Mouse (Mus musculus) myocyte (in vitro differentiated cells): ENCODE data around the gene BC024978. TPM values are rescaled to one million over a fixed set of nuclear protein-coding genes. Genes with fewer than 3 reads are reported as not detected.
A peak's percentile ranks its signal among the peaks of the same experiment; 100 is the strongest.

Experiments used
- H3K27me3 ChIP-seq: one replicate; pipeline ENCODE4 v1.6.1; 2011; ENCODE audit not compliant: control insufficient read depth, insufficient read depth, insufficient read length
- H3K36me3 ChIP-seq: one replicate; pipeline ENCODE4 v1.6.1; 2011; ENCODE audit not compliant: control insufficient read depth, insufficient read depth
- H3K4me2 ChIP-seq: one replicate; pipeline ENCODE4 v1.6.1; 2011; ENCODE audit warnings: low read depth, control low read depth
- H3K4me3 ChIP-seq: one replicate; pipeline ENCODE4 v1.5.1; 2011; ENCODE audit warnings: mild to moderate bottlenecking, control low read depth, moderate library complexity
- H3K79me2 ChIP-seq: one replicate; pipeline ENCODE4 v1.6.1; 2011; ENCODE audit not compliant: control insufficient read depth, insufficient read depth
- H3ac ChIP-seq: one replicate; pipeline ENCODE4 v1.6.1; 2011; ENCODE audit not compliant: control insufficient read depth, insufficient read length
- CEBPB ChIP-seq: IDR thresholded peaks from 2 replicates; pipeline ENCODE4 v1.6.1; 2011; ENCODE audit warnings: mild to moderate bottlenecking, moderate library complexity; ENCODE audit not compliant: poor library complexity, insufficient read depth, severe bottlenecking
- E2F4 ChIP-seq: IDR thresholded peaks from one replicate; pipeline ENCODE4 v1.6.1; 2011; ENCODE audit warnings: mild to moderate bottlenecking, control low read depth, moderate library complexity; ENCODE audit not compliant: insufficient read depth
- MAX ChIP-seq: IDR thresholded peaks from one replicate; pipeline ENCODE4 v1.6.1; 2011; ENCODE audit warnings: low read depth, mild to moderate bottlenecking, control low read depth
- MYOD1 ChIP-seq, 3 experiments: IDR thresholded peaks; one replicate each; pipeline ENCODE4 v1.6.1; 2011; ENCODE audit warnings: control low read depth in 2 of 3, low read depth in 2 of 3, mild to moderate bottlenecking in 2 of 3, moderate library complexity in 1 of 3; ENCODE audit not compliant: insufficient read length in 2 of 3, control insufficient read depth in 1 of 3
- MYOG ChIP-seq, 3 experiments: IDR thresholded peaks; one replicate each; pipeline ENCODE4 v1.6.1; 2011; ENCODE audit warnings: control low read depth in 2 of 3, low read depth in 2 of 3, mild to moderate bottlenecking in 2 of 3; ENCODE audit not compliant: insufficient read length in 2 of 3, control insufficient read depth in 1 of 3, insufficient read depth in 1 of 3
- POLR2A ChIP-seq: IDR thresholded peaks from one replicate; pipeline ENCODE4 v1.6.1; 2011; ENCODE audit warnings: low read depth, mild to moderate bottlenecking, control low read depth, moderate library complexity; ENCODE audit not compliant: insufficient read length
- POLR2AphosphoS2 ChIP-seq: IDR thresholded peaks from one replicate; pipeline ENCODE4 v1.6.1; 2011; ENCODE audit warnings: low read depth, control low read depth; ENCODE audit not compliant: insufficient read length
- REST ChIP-seq: IDR thresholded peaks from one replicate; pipeline ENCODE4 v1.6.1; 2011; ENCODE audit warnings: mild to moderate bottlenecking, control low read depth, moderate library complexity; ENCODE audit not compliant: insufficient read depth, insufficient read length
- SRF ChIP-seq: IDR thresholded peaks from one replicate; pipeline ENCODE4 v1.6.1; 2011; ENCODE audit warnings: low read depth; ENCODE audit not compliant: control insufficient read depth, insufficient read length
- TCF12 ChIP-seq: IDR thresholded peaks from one replicate; pipeline ENCODE4 v1.6.1; 2011; ENCODE audit warnings: mild to moderate bottlenecking, control low read depth; ENCODE audit not compliant: poor library complexity, insufficient read depth, severe bottlenecking
- TCF3 ChIP-seq: IDR thresholded peaks from one replicate; pipeline ENCODE4 v1.6.1; 2011; ENCODE audit warnings: low read depth, control low read depth; ENCODE audit not compliant: insufficient read length
- USF1 ChIP-seq: IDR thresholded peaks from one replicate; pipeline ENCODE4 v1.6.1; 2011; ENCODE audit warnings: low read depth, mild to moderate bottlenecking, control low read depth, moderate library complexity
- polyA plus RNA-seq: library from polyadenylated mRNA; unstranded; fragments of >200 nt; fragmentation: generic; extraction: Trizol; gene quantifications from one replicate; pipeline ENCODE4 v1.2.1, GENCODE M21; 2012; ENCODE audit warnings: missing spikeins

Gene BC024978
- polyA plus RNA-seq, 1 experiment: 5.2 TPM

GRCm38 (mm10) chr7:27166614-27167474 lies 28.7 kb upstream of the BC024978 start, which contains the start of gene Egln2:
TSS of gene Egln2 (minus strand) at chr7:27166802.
- no peaks in the 10 kb centered on the region for H3K27me3 ChIP-seq
- H3K36me3 ChIP-seq: no peaks in the 10 kb centered on the region
- H3K4me2 ChIP-seq: peak within 1 kb of the TSS; percentile 99
- no peak for TF ChIP-seq SRF
- no peak for TF ChIP-seq MYOD1 (IDR thresholded peaks at IDR 0.05; ENCODE audit: control insufficient read depth in 1 of 3, insufficient read length in 2 of 3, low read depth in 2 of 3)
- peak; percentile 91 for TF ChIP-seq POLR2AphosphoS2
- TF ChIP-seq TCF12: no peak
- peak; percentile 72 for TF ChIP-seq POLR2A
- TF ChIP-seq CEBPB: no peak
- TF ChIP-seq USF1: peak; percentile 80
- TF ChIP-seq TCF3: no peak
- TF ChIP-seq MAX: no peak
- TF ChIP-seq E2F4: no peak
- TF ChIP-seq MYOG (IDR thresholded peaks at IDR 0.05; ENCODE audit: control insufficient read depth in 1 of 3, insufficient read depth in 1 of 3, insufficient read length in 2 of 3, low read depth in 2 of 3): no peak
- TF ChIP-seq REST: no peak
- peak within 1 kb of the TSS; percentile 46 for H3ac ChIP-seq
- peaks cover 12% of the 10 kb centered on the region for H3K79me2 ChIP-seq
- peak within 1 kb of the TSS; percentile 74 for H3K4me3 ChIP-seq

- H3K27me3 ChIP-seq: no peaks in the 10 kb centered on the region
- peak overlapping the region; percentile 99 for H3K4me2 ChIP-seq
- H3K36me3 ChIP-seq: no peaks in the 10 kb centered on the region
- peaks cover 12% of the 10 kb centered on the region for H3K79me2 ChIP-seq
- TF ChIP-seq MYOG (IDR thresholded peaks at IDR 0.05; ENCODE audit: control insufficient read depth in 1 of 3, insufficient read depth in 1 of 3, insufficient read length in 2 of 3, low read depth in 2 of 3) (no peak), TCF12 (no peak), USF1 (no peak)
- H3ac ChIP-seq: no peak overlapping the region
- H3K4me3 ChIP-seq: peak overlapping the region; percentile 74
These were observed 28.0 kb upstream of the BC024978 start for GRCm38 (mm10) chr7:27167475-27168094.

GRCm38 (mm10) chr7:27168371-27168770 lies 27.2 kb upstream of the BC024978 start:
- Histone ChIP-seq H3K4me3 (no peak overlapping the region), H3K79me2 (peaks cover 12% of the 10 kb centered on the region), H3K27me3 (no peaks in the 10 kb centered on the region), H3K36me3 (no peaks in the 10 kb centered on the region), H3K4me2 (no peak overlapping the region), H3ac (no peak overlapping the region)
- TF ChIP-seq E2F4: no peak
- no peak for TF ChIP-seq REST

- Histone ChIP-seq H3ac (no peak overlapping the region), H3K27me3 (no peaks in the 10 kb centered on the region), H3K4me2 (no peak overlapping the region), H3K4me3 (no peak overlapping the region), H3K36me3 (peaks cover 5% of the 10 kb centered on the region), H3K79me2 (peaks cover 2% of the 10 kb centered on the region)
- no peak for TF ChIP-seq SRF
- no peak for TF ChIP-seq TCF12
- no peak for TF ChIP-seq POLR2AphosphoS2
- TF ChIP-seq MYOD1 (IDR thresholded peaks at IDR 0.05; ENCODE audit: control insufficient read depth in 1 of 3, insufficient read length in 2 of 3, low read depth in 2 of 3): no peak
- TF ChIP-seq CEBPB: no peak
- TF ChIP-seq MYOG (IDR thresholded peaks at IDR 0.05; ENCODE audit: control insufficient read depth in 1 of 3, insufficient read depth in 1 of 3, insufficient read length in 2 of 3, low read depth in 2 of 3): no peak
- TF ChIP-seq REST: no peak
- no peak for TF ChIP-seq MAX
- no peak for TF ChIP-seq USF1
- TF ChIP-seq TCF3: no peak
- no peak for TF ChIP-seq E2F4
- no peak for TF ChIP-seq POLR2A
These were observed 24.6 kb upstream of the BC024978 start for GRCm38 (mm10) chr7:27170981-27171380.

- peaks cover 7% of the 10 kb centered on the region for H3K79me2 ChIP-seq
- no peaks in the 10 kb centered on the region for H3K27me3 ChIP-seq
- H3K4me3 ChIP-seq: no peak overlapping the region
- peaks cover 5% of the 10 kb centered on the region for H3K36me3 ChIP-seq
- no peak overlapping the region for H3K4me2 ChIP-seq
- no peak overlapping the region for H3ac ChIP-seq
- TF ChIP-seq MYOD1 (IDR thresholded peaks at IDR 0.05; ENCODE audit: control insufficient read depth in 1 of 3, insufficient read length in 2 of 3, low read depth in 2 of 3): no peak
- no peak for TF ChIP-seq SRF
- no peak for TF ChIP-seq MYOG (IDR thresholded peaks at IDR 0.05; ENCODE audit: control insufficient read depth in 1 of 3, insufficient read depth in 1 of 3, insufficient read length in 2 of 3, low read depth in 2 of 3)
- no peak for TF ChIP-seq REST
- TF ChIP-seq CEBPB: no peak
- TF ChIP-seq TCF3: no peak
- TF ChIP-seq POLR2A: no peak
- no peak for TF ChIP-seq POLR2AphosphoS2
- no peak for TF ChIP-seq USF1
- no peak for TF ChIP-seq E2F4
- no peak for TF ChIP-seq TCF12
- TF ChIP-seq MAX: no peak
These were observed 21.1 kb upstream of the BC024978 start for GRCm38 (mm10) chr7:27174496-27174895.
